Mouse (Mus musculus) myocyte (in vitro differentiated cells): ENCODE data around the gene Hecw2.

Experiments
- CEBPB ChIP-seq: IDR thresholded peaks from 2 replicates; pipeline ENCODE4 v1.6.1; 2011; ENCODE audit warnings: mild to moderate bottlenecking, moderate library complexity; ENCODE audit not compliant: poor library complexity, insufficient read depth, severe bottlenecking
- E2F4 ChIP-seq: IDR thresholded peaks from one replicate; pipeline ENCODE4 v1.6.1; 2011; ENCODE audit warnings: mild to moderate bottlenecking, control low read depth, moderate library complexity; ENCODE audit not compliant: insufficient read depth
- MAX ChIP-seq: IDR thresholded peaks from one replicate; pipeline ENCODE4 v1.6.1; 2011; ENCODE audit warnings: low read depth, mild to moderate bottlenecking, control low read depth
- MYOD1 ChIP-seq, 3 experiments: IDR thresholded peaks; one replicate each; pipeline ENCODE4 v1.6.1; 2011; ENCODE audit warnings: control low read depth in 2 of 3, low read depth in 2 of 3, mild to moderate bottlenecking in 2 of 3, moderate library complexity in 1 of 3; ENCODE audit not compliant: insufficient read length in 2 of 3, control insufficient read depth in 1 of 3
- MYOG ChIP-seq, 3 experiments: IDR thresholded peaks; one replicate each; pipeline ENCODE4 v1.6.1; 2011; ENCODE audit warnings: control low read depth in 2 of 3, low read depth in 2 of 3, mild to moderate bottlenecking in 2 of 3; ENCODE audit not compliant: insufficient read length in 2 of 3, control insufficient read depth in 1 of 3, insufficient read depth in 1 of 3
- POLR2A ChIP-seq: IDR thresholded peaks from one replicate; pipeline ENCODE4 v1.6.1; 2011; ENCODE audit warnings: low read depth, mild to moderate bottlenecking, control low read depth, moderate library complexity; ENCODE audit not compliant: insufficient read length
- POLR2AphosphoS2 ChIP-seq: IDR thresholded peaks from one replicate; pipeline ENCODE4 v1.6.1; 2011; ENCODE audit warnings: low read depth, control low read depth; ENCODE audit not compliant: insufficient read length
- REST ChIP-seq: IDR thresholded peaks from one replicate; pipeline ENCODE4 v1.6.1; 2011; ENCODE audit warnings: mild to moderate bottlenecking, control low read depth, moderate library complexity; ENCODE audit not compliant: insufficient read depth, insufficient read length
- SRF ChIP-seq: IDR thresholded peaks from one replicate; pipeline ENCODE4 v1.6.1; 2011; ENCODE audit warnings: low read depth; ENCODE audit not compliant: control insufficient read depth, insufficient read length
- TCF12 ChIP-seq: IDR thresholded peaks from one replicate; pipeline ENCODE4 v1.6.1; 2011; ENCODE audit warnings: mild to moderate bottlenecking, control low read depth; ENCODE audit not compliant: poor library complexity, insufficient read depth, severe bottlenecking
- TCF3 ChIP-seq: IDR thresholded peaks from one replicate; pipeline ENCODE4 v1.6.1; 2011; ENCODE audit warnings: low read depth, control low read depth; ENCODE audit not compliant: insufficient read length
- USF1 ChIP-seq: IDR thresholded peaks from one replicate; pipeline ENCODE4 v1.6.1; 2011; ENCODE audit warnings: low read depth, mild to moderate bottlenecking, control low read depth, moderate library complexity

DNA sequence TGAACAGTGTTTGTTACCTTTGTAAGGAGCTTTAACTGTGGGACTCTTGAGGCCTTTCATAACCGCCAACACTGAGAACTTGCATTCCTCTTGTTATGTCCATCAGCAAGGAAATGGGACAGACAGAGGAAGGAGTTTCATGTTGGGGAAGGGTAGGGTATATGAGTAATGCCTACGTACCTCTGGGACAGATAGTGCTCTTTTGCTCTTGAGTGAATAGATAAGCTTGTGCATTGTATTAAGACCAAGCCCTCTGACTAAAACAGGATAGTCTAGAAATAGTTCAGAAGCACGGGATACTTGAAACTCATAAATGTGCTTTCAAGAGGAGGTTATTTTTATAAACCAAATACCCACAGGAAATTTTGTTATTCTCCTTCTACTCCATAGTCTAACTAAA, 191.7 kb downstream of the Hecw2 start:
- TF ChIP-seq CEBPB, result no peak
- TF ChIP-seq POLR2A, result no peak
- no peak for TF ChIP-seq MYOD1 (IDR thresholded peaks at IDR 0.05; ENCODE audit: control insufficient read depth in 1 of 3, insufficient read length in 2 of 3, low read depth in 2 of 3)
- no peak for TF ChIP-seq TCF3
- no peak for TF ChIP-seq POLR2AphosphoS2
- no peak for TF ChIP-seq USF1
- no peak for TF ChIP-seq MYOG (IDR thresholded peaks at IDR 0.05; ENCODE audit: control insufficient read depth in 1 of 3, insufficient read depth in 1 of 3, insufficient read length in 2 of 3, low read depth in 2 of 3)
- no peak for TF ChIP-seq MAX
- no peak for TF ChIP-seq TCF12
- no peak for TF ChIP-seq SRF
- no peak for TF ChIP-seq E2F4
- TF ChIP-seq REST, result no peak
